Mouse (Mus musculus) heart, postnatal 25 days (tissue): Measurements from ENCODE around the gene Kremen2. TPM values are rescaled to one million over a fixed set of nuclear protein-coding genes. Genes with fewer than 3 reads are reported as not detected.

Source experiments
- DNase-seq: peaks from one replicate; pipeline ENCODE4 v3.0.0; 2022; ENCODE audit warnings: low spot score
- intact Hi-C: fragments of 180-260 bp; cut with DNase I; formaldehyde crosslinking; loops from one replicate; pipeline ENCODE4 v1.15.1; 2025
- total RNA-seq, 2 experiments: library from RNA; stranded (reverse); gene quantifications; 2 replicates each; pipeline ENCODE4 v1.2.3; 2021

Kremen2 gene
- total RNA-seq, 2 experiments from 2014 or later = not detected

- intact Hi-C loops = loop anchor here (1.0 kb wide), 1 partner anchor 22 kb away; the partner anchor contains the start of gene Tnfrsf12a
Measured at GRCm38 (mm10) chr17:23699131-23700077, 46.2 kb downstream of the Kremen2 start.

GRCm38 (mm10) chr17:23695801-23696200 is 49.8 kb downstream of the Kremen2 start:
- intact Hi-C loops = no loop called here
- DNase-seq = no peak

More at GRCm38 (mm10) chr17:23699131-23700077, 46.2 kb downstream of the Kremen2 start:
- DNase-seq = peak; percentile 23

- no peak for DNase-seq
- intact Hi-C loops = no loop called here
Measured at GRCm38 (mm10) chr17:23694491-23694890, 51.1 kb downstream of the Kremen2 start.

Other genes with a start within 250 kb of the Kremen2 start
- gene Zfp213, start 181.6 kb downstream of the Kremen2 start, total RNA-seq = 1 to 10 TPM; 4.7 to 6.2 TPM
- gene Zfp13, start 146.3 kb downstream of the Kremen2 start, total RNA-seq = 1 to 10 TPM; 3.4 to 4.8 TPM
- not detected for gene Zscan10, start 145.0 kb downstream of the Kremen2 start, total RNA-seq
- under 1 TPM; 0.06 to 0.08 TPM for gene Mmp25, start 100.6 kb downstream of the Kremen2 start, total RNA-seq
- not detected for gene Bicdl2, start 85.3 kb downstream of the Kremen2 start, total RNA-seq
- gene Hcfc1r1, start 72.2 kb downstream of the Kremen2 start, total RNA-seq = 100 to 1,000 TPM; 193 to 207 TPM
- 10 to 100 TPM; 12.2 to 12.3 TPM for gene Thoc6, start 72.0 kb downstream of the Kremen2 start, total RNA-seq
- 100 to 1,000 TPM in 1 of 2 experiments, 10 to 100 TPM in 1; 79.9 to 111 TPM for gene Tnfrsf12a, start 68.4 kb downstream of the Kremen2 start, total RNA-seq
- gene Cldn6, start 66.6 kb downstream of the Kremen2 start, total RNA-seq = not detected
- not detected for gene Cldn9, start 61.8 kb downstream of the Kremen2 start, total RNA-seq
- gene 1520401A03Rik, start 23.1 kb downstream of the Kremen2 start, total RNA-seq = not detected
- 1 to 10 TPM; 1.4 to 1.5 TPM for gene Pkmyt1, start 19.5 kb downstream of the Kremen2 start, total RNA-seq
- 10 to 100 TPM; 26.1 to 29.5 TPM for gene Paqr4, start 5.0 kb downstream of the Kremen2 start, total RNA-seq
- gene Flywch1, start 25.8 kb upstream of the Kremen2 start, total RNA-seq = 10 to 100 TPM; 29.7 to 33.2 TPM
- 1 to 10 TPM in 1 of 2 experiments, under 1 TPM in 1; 0.88 to 1.6 TPM for gene Flywch2, start 40.2 kb upstream of the Kremen2 start, total RNA-seq
- gene Srrm2, start 44.7 kb upstream of the Kremen2 start, total RNA-seq = 100 to 1,000 TPM; 157 to 162 TPM
- gene Elob, start 83.3 kb upstream of the Kremen2 start, total RNA-seq = 100 to 1,000 TPM; 353 to 372 TPM
- not detected for gene Prss33, start 90.2 kb upstream of the Kremen2 start, total RNA-seq
- gene Prss32, start 98.0 kb upstream of the Kremen2 start, total RNA-seq = not detected
- gene Prss41, start 98.3 kb upstream of the Kremen2 start, total RNA-seq = not detected
- gene Prss21, start 122.2 kb upstream of the Kremen2 start, total RNA-seq = not detected
- gene Dcpp1, start 135.0 kb upstream of the Kremen2 start, total RNA-seq = not detected
- not detected for gene Dcpp2, start 135.0 kb upstream of the Kremen2 start, total RNA-seq
- not detected for gene Dcpp3, start 171.6 kb upstream of the Kremen2 start, total RNA-seq
- not detected for gene Sbp, start 195.8 kb upstream of the Kremen2 start, total RNA-seq
- gene Sbpl, start 209.4 kb upstream of the Kremen2 start, total RNA-seq = not detected
- not detected for gene Prss30, start 234.7 kb upstream of the Kremen2 start, total RNA-seq